Mouse (Mus musculus) thymus, postnatal 25 days (tissue): ENCODE data around the gene Arl5a.

ENCODE experiments used
- DNase-seq: peaks from one replicate; pipeline ENCODE4 v3.0.0; 2022

The Arl5a gene

GRCm38 (mm10) chr2:52424747-52425522, at the start of gene Arl5a:
Gene Arl5a (minus strand): TSS chr2:52424901.
- DNase-seq = peak; percentile 96

GRCm38 (mm10) chr2:52471545-52472291, 47.0 kb upstream of the Arl5a start:
- DNase-seq = no peak

- DNase-seq = no peak
These were observed 45.4 kb upstream of the Arl5a start for GRCm38 (mm10) chr2:52470044-52470560.

GRCm38 (mm10) chr2:52467629-52468028, 42.9 kb upstream of the Arl5a start:
- DNase-seq = no peak

- DNase-seq = no peak
These were observed 36.7 kb upstream of the Arl5a start for GRCm38 (mm10) chr2:52461206-52461967.

GRCm38 (mm10) chr2:52455606-52456479, 31.1 kb upstream of the Arl5a start:
- no peak for DNase-seq

GRCm38 (mm10) chr2:52449818-52450217, 25.1 kb upstream of the Arl5a start:
- no peak for DNase-seq

- no peak for DNase-seq
These were observed 24.2 kb upstream of the Arl5a start for GRCm38 (mm10) chr2:52448916-52449315.

GRCm38 (mm10) chr2:52446648-52447047, 21.9 kb upstream of the Arl5a start:
- DNase-seq = no peak

- DNase-seq = no peak
These were observed 17.4 kb upstream of the Arl5a start for GRCm38 (mm10) chr2:52442125-52442524.

GRCm38 (mm10) chr2:52440420-52441015, 15.8 kb upstream of the Arl5a start:
- no peak for DNase-seq

GRCm38 (mm10) chr2:52438437-52438836, 13.7 kb upstream of the Arl5a start:
- no peak for DNase-seq

- DNase-seq = no peak
These were observed 13.3 kb upstream of the Arl5a start for GRCm38 (mm10) chr2:52438013-52438412.

- no peak for DNase-seq
These were observed 11.4 kb upstream of the Arl5a start for GRCm38 (mm10) chr2:52435919-52436632.

- DNase-seq = no peak
These were observed 8.7 kb upstream of the Arl5a start for GRCm38 (mm10) chr2:52433365-52433764.

GRCm38 (mm10) chr2:52427383-52427782, 2.7 kb upstream of the Arl5a start:
- DNase-seq = no peak

- DNase-seq = no peak
These were observed 1.3 kb upstream of the Arl5a start for GRCm38 (mm10) chr2:52426041-52426440.

GRCm38 (mm10) chr2:52425523-52425795, 758 bp upstream of the Arl5a start:
- no peak for DNase-seq

GRCm38 (mm10) chr2:52424248-52424728, 413 bp downstream of the Arl5a start:
- DNase-seq = peak; percentile 58

- no peak for DNase-seq
These were observed 972 bp downstream of the Arl5a start for GRCm38 (mm10) chr2:52423611-52424247.
